Mouse (Mus musculus) lung, adult 2 months (tissue): ENCODE measurements around the gene Gm21970.

Source experiments
- CTCF ChIP-seq: fragments of 200-500 bp; IDR thresholded peaks from 2 replicates; pipeline ENCODE4 v1.5.1; 2011; ENCODE audit warnings: mild to moderate bottlenecking, low read length, control low read depth; ENCODE audit not compliant: insufficient read depth
- POLR2A ChIP-seq: fragments of 200-500 bp; IDR thresholded peaks from 2 replicates; pipeline ENCODE4 v1.6.1; 2011; ENCODE audit warnings: low read depth, mild to moderate bottlenecking, control low read depth, low read length, borderline replicate concordance; ENCODE audit errors: extremely low read depth

GRCm38 (mm10) chr16:91390100-91390499 lies 1.4 kb upstream of the Gm21970 start:
- peak; percentile 64 for TF ChIP-seq CTCF
- TF ChIP-seq POLR2A: no peak
